15 mouse cellular contexts compared by ENCODE assay signal in genomic region chr16:51751878-51752277, GRCm38 (mm10).
DNase-seq lines count a peak whose midpoint lies in the region; ATAC-seq lines count a peak whose summit lies in the region.
"Had no signal": no experiment of that assay in that cellular context is flagged by ENCODE, and none has a peak within 500 bp of the region (broad histone marks: within the 10 kb centered on the region; RNA-seq: fewer than 3 reads in every experiment).

No protein-coding gene starts in this region.

- 6% methylated on average over 7 of the region's 7 CpGs for WGBS in hindbrain, embryonic 13.5 days
- WGBS in neural tube, embryonic 12.5 days = 15% methylated on average over 7 of the region's 7 CpGs
- 74% methylated on average over 7 of the region's 7 CpGs for WGBS in heart, embryonic 12.5 days
- 72% methylated on average over 7 of the region's 7 CpGs for WGBS in kidney, embryonic 14.5 days

- H3K4me3 ChIP-seq in hindbrain, embryonic 13.5 days = no peak overlapping the region
- H3K4me3 ChIP-seq in neural tube, embryonic 12.5 days = no peak overlapping the region
- no peak overlapping the region for H3K4me3 ChIP-seq in heart, embryonic 12.5 days
- no peak overlapping the region for H3K4me3 ChIP-seq in kidney, embryonic 14.5 days (ENCODE audit: low read length)
- H3K4me3 ChIP-seq: gastrocnemius, adult 2 months; heart, embryonic 15.5 days; intestine, embryonic 15.5 days had no signal

- peak overlapping the region; percentile 64 for H3K27ac ChIP-seq in hindbrain, embryonic 13.5 days
- H3K27ac ChIP-seq in neural tube, embryonic 12.5 days = no peak overlapping the region
- H3K27ac ChIP-seq in heart, embryonic 12.5 days (ENCODE audit: poor library complexity, severe bottlenecking) = no peak overlapping the region
- no peak overlapping the region for H3K27ac ChIP-seq in kidney, embryonic 14.5 days (ENCODE audit: low read depth, low read length)
- H3K27ac ChIP-seq: gastrocnemius, adult 2 months; heart, embryonic 15.5 days; intestine, embryonic 15.5 days had no signal

- H3K27me3 ChIP-seq in hindbrain, embryonic 13.5 days = no peaks in the 10 kb centered on the region
- H3K27me3 ChIP-seq in neural tube, embryonic 12.5 days (replicated peaks) = no peaks in the 10 kb centered on the region
- H3K27me3 ChIP-seq in heart, embryonic 12.5 days (replicated peaks) = no peaks in the 10 kb centered on the region
- H3K27me3 ChIP-seq in kidney, embryonic 14.5 days (ENCODE audit: control insufficient read depth, insufficient read depth, low read length) = no peaks in the 10 kb centered on the region
- H3K27me3 ChIP-seq: heart, embryonic 15.5 days; intestine, embryonic 15.5 days had no signal

- H3K4me2 ChIP-seq in hindbrain, embryonic 13.5 days = no peak overlapping the region
- no peak overlapping the region for H3K4me2 ChIP-seq in neural tube, embryonic 12.5 days (replicated peaks)
- no peak overlapping the region for H3K4me2 ChIP-seq in heart, embryonic 12.5 days
- H3K4me2 ChIP-seq in kidney, embryonic 14.5 days (replicated peaks; ENCODE audit: low read depth, low read length) = no peak overlapping the region
- H3K4me2 ChIP-seq: heart, embryonic 15.5 days; intestine, embryonic 15.5 days had no signal

- no peaks in the 10 kb centered on the region for H3K36me3 ChIP-seq in hindbrain, embryonic 13.5 days
- no peaks in the 10 kb centered on the region for H3K36me3 ChIP-seq in neural tube, embryonic 12.5 days
- no peaks in the 10 kb centered on the region for H3K36me3 ChIP-seq in heart, embryonic 12.5 days
- no peaks in the 10 kb centered on the region for H3K36me3 ChIP-seq in kidney, embryonic 14.5 days (ENCODE audit: control insufficient read depth, insufficient read depth, low read length)
- H3K36me3 ChIP-seq: G1E; heart, embryonic 15.5 days; intestine, embryonic 15.5 days had no signal

- H3K9ac ChIP-seq in hindbrain, embryonic 13.5 days = no peak overlapping the region
- no peak overlapping the region for H3K9ac ChIP-seq in neural tube, embryonic 12.5 days
- H3K9ac ChIP-seq in heart, embryonic 12.5 days = no peak overlapping the region
- no peak overlapping the region for H3K9ac ChIP-seq in kidney, embryonic 14.5 days (ENCODE audit: low read depth, low read length)
- H3K9ac ChIP-seq: heart, embryonic 15.5 days; intestine, embryonic 15.5 days; liver, postnatal 0 days had no signal

- no peaks in the 10 kb centered on the region for H3K9me3 ChIP-seq in hindbrain, embryonic 13.5 days
- no peaks in the 10 kb centered on the region for H3K9me3 ChIP-seq in neural tube, embryonic 12.5 days
- no peaks in the 10 kb centered on the region for H3K9me3 ChIP-seq in heart, embryonic 12.5 days (replicated peaks)
- H3K9me3 ChIP-seq in kidney, embryonic 14.5 days (ENCODE audit: control insufficient read depth, low read length) = no peaks in the 10 kb centered on the region
- H3K9me3 ChIP-seq: heart, embryonic 15.5 days; intestine, embryonic 15.5 days had no signal

- peak; percentile 13 to 15 for DNase-seq in gastrocnemius, postnatal 4 days (ENCODE audit: low spot score in 2 of 2)
- DNase-seq in gastrocnemius, postnatal 36 days = no peak
- peak; percentile 42 for DNase-seq in embryo, embryonic 10 days (ENCODE audit: low spot score)
- DNase-seq in cerebellum, postnatal 25 days = no peak
- DNase-seq: B cell, adult 2 months; cerebellum, postnatal 10 days; gastrocnemius, adult 2 months; liver, postnatal 0 days had no signal

- H3K4me1 ChIP-seq in hindbrain, embryonic 13.5 days (replicated peaks) = no peaks in the 10 kb centered on the region
- peaks cover 4% of the 10 kb centered on the region; the same call in 1 of the 2 replicates for H3K4me1 ChIP-seq in neural tube, embryonic 12.5 days
- no peaks in the 10 kb centered on the region for H3K4me1 ChIP-seq in heart, embryonic 12.5 days (replicated peaks)
- no peaks in the 10 kb centered on the region for H3K4me1 ChIP-seq in kidney, embryonic 14.5 days (ENCODE audit: control insufficient read depth, insufficient read depth, low read length)
- H3K4me1 ChIP-seq: heart, embryonic 15.5 days; intestine, embryonic 15.5 days had no signal

- peak; percentile 89 for ATAC-seq in hindbrain, embryonic 13.5 days (ENCODE audit: low FRiP score)
- ATAC-seq in neural tube, embryonic 12.5 days (ENCODE audit: low FRiP score, low read depth) = peak; percentile 91
- ATAC-seq in heart, embryonic 12.5 days (ENCODE audit: insufficient number of reproducible peaks, low FRiP score) = no peak
- ATAC-seq in kidney, embryonic 14.5 days (ENCODE audit: low FRiP score, low TSS enrichment) = no peak; the same call in 1 of the 2 replicates
- ATAC-seq: intestine, embryonic 15.5 days; liver, postnatal 0 days had no signal

- intact Hi-C loops in gastrocnemius, postnatal 36 days (cut with DNase I) = no loop called here

Comparison
In these comparisons a context has a peak if more than half of its experiments do, and no peak if none do; other contexts are left out.
1. DNase-seq: peak in gastrocnemius, postnatal 4 days (2 of 2) and embryo, embryonic 10 days (single experiment); none in gastrocnemius, postnatal 36 days (0 of 2) and cerebellum, postnatal 25 days (0 of 2).
2. ATAC-seq: peak in hindbrain, embryonic 13.5 days (single experiment) and neural tube, embryonic 12.5 days (single experiment); none in heart, embryonic 12.5 days (single experiment) and kidney, embryonic 14.5 days (single experiment).